Mouse (Mus musculus): Measurements from ENCODE around the gene Parp16.

DNA sequence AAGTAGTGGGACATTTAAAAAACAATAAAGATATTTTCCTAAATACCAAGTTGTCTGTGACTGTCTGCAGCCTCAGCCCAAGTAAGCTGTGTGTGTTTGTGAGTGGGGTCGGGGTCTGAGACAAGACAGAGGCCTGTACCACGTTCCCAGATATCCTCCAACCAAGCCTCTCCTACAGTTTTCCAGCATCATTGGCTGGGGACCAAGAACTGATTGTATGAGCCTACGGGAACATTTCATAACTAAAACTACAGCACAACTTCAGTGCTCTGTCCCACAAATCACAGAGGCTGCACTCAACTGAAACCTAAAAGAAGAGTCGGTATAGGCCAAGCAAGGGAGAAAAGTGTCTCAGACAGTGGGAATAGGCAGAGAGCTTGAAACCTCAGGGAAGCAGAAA is 44.0 kb downstream of the Parp16 start:
- TF ChIP-seq CTCF (IDR thresholded peaks at IDR 0.05; ENCODE audit: borderline replicate concordance, insufficient read depth, low read depth, low read length) (no peak), POLR2A (IDR thresholded peaks at IDR 0.05; ENCODE audit: borderline replicate concordance, insufficient read depth, low read length) (no peak)

All from cerebellum, adult 2 months (tissue).